Mouse (Mus musculus): ENCODE results near the gene Fam110a. TPM values are rescaled to one million over a fixed set of nuclear protein-coding genes. Genes with fewer than 3 reads are reported as not detected.

The Fam110a gene
- polyA plus RNA-seq, 1 experiment from 2014 or later: 34.0 TPM

GRCm38 (mm10) chr2:151968451-151968850, 11.6 kb downstream of the Fam110a start:
- H3K4me2 ChIP-seq (ENCODE audit: low read depth, low read length): no peak overlapping the region
- H3K4me3 ChIP-seq (ENCODE audit: low read length): no peak overlapping the region
- no peak for ATAC-seq (ENCODE audit: low read depth)
- 76% methylated on average over 8 of the region's 8 CpGs for WGBS
- H3K9me3 ChIP-seq (ENCODE audit: control insufficient read depth, low read length): no peaks in the 10 kb centered on the region
- no peak overlapping the region for H3K9ac ChIP-seq (ENCODE audit: low read length)
- no peaks in the 10 kb centered on the region for H3K27me3 ChIP-seq (ENCODE audit: control insufficient read depth, insufficient read depth, low read depth, low read length)
- H3K27ac ChIP-seq (ENCODE audit: low read length): no peak overlapping the region
- peaks cover 15% of the 10 kb centered on the region for H3K36me3 ChIP-seq (ENCODE audit: control insufficient read depth, insufficient read depth, low read length)
- peaks cover 25% of the 10 kb centered on the region for H3K4me1 ChIP-seq (replicated peaks; ENCODE audit: control insufficient read depth, insufficient read depth, low read length)

DNA sequence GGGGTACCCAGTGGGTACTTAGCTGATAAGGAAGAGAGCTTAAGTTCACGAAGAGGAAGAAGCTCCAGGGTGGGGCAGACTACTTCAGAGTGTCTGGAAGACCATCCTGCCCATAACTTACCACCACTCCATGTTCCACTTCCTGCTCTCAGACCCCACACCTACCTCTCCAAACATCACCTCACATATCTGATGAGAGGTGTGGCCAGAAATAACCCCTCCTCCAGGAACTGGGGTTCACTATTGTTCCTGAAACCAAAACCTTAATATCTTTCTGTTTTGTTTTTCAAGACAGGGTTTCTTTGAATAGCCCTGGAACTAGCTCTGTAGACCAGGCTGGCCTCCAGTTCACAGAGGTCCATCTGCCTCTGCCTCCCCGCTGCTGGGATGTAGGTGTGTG, 12.2 kb downstream of the Fam110a start:
- Histone ChIP-seq H3K27me3 (ENCODE audit: control insufficient read depth, insufficient read depth, low read depth, low read length) (no peaks in the 10 kb centered on the region), H3K9ac (ENCODE audit: low read length) (no peak overlapping the region), H3K4me2 (ENCODE audit: low read depth, low read length) (no peak overlapping the region), H3K36me3 (ENCODE audit: control insufficient read depth, insufficient read depth, low read length) (peaks cover 15% of the 10 kb centered on the region), H3K27ac (ENCODE audit: low read length) (no peak overlapping the region), H3K4me3 (ENCODE audit: low read length) (no peak overlapping the region), H3K9me3 (ENCODE audit: control insufficient read depth, low read length) (no peaks in the 10 kb centered on the region), H3K4me1 (replicated peaks; ENCODE audit: control insufficient read depth, insufficient read depth, low read length) (peaks cover 26% of the 10 kb centered on the region)
- WGBS: 69% methylated on average over 2 of the region's 2 CpGs
- no peak for ATAC-seq (ENCODE audit: low read depth)

GRCm38 (mm10) chr2:151967176-151967750, 12.8 kb downstream of the Fam110a start:
- peaks cover 30% of the 10 kb centered on the region for H3K4me1 ChIP-seq (replicated peaks; ENCODE audit: control insufficient read depth, insufficient read depth, low read length)
- H3K27me3 ChIP-seq (ENCODE audit: control insufficient read depth, insufficient read depth, low read depth, low read length): no peaks in the 10 kb centered on the region
- no peak overlapping the region for H3K9ac ChIP-seq (ENCODE audit: low read length)
- no peak overlapping the region for H3K27ac ChIP-seq (ENCODE audit: low read length)
- H3K4me3 ChIP-seq (ENCODE audit: low read length): no peak overlapping the region
- no peak for ATAC-seq (ENCODE audit: low read depth)
- no peak overlapping the region for H3K4me2 ChIP-seq (ENCODE audit: low read depth, low read length)
- peaks cover 15% of the 10 kb centered on the region for H3K36me3 ChIP-seq (ENCODE audit: control insufficient read depth, insufficient read depth, low read length)
- 48% methylated on average over 9 of the region's 9 CpGs for WGBS
- no peaks in the 10 kb centered on the region for H3K9me3 ChIP-seq (ENCODE audit: control insufficient read depth, low read length)

DNA sequence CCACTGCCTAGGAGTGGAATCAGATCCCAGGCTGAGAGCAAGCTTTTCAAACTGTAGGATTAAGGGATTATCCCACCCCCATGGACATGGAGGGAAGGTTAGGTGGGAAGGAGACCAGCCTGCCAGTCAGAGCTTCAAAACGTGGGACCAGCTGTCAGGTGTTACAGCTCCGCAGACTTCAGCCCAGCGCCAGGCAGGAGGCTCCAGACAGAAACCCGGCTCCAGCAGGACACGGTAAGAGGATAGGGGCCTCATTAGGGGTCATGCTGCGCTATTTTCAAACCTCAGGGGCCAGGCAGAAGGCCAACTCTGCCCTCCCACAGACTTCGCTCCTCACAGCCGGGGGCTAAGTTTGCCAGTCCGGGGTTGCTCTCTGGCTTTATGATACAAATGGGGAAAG, 16.0 kb downstream of the Fam110a start:
- no peak for ATAC-seq (ENCODE audit: low read depth)
- no peaks in the 10 kb centered on the region for H3K9me3 ChIP-seq (ENCODE audit: control insufficient read depth, low read length)
- no peak overlapping the region for H3K27ac ChIP-seq (ENCODE audit: low read length)
- peaks cover 14% of the 10 kb centered on the region for H3K4me1 ChIP-seq (replicated peaks; ENCODE audit: control insufficient read depth, insufficient read depth, low read length)
- WGBS: 17% methylated on average over 9 of the region's 9 CpGs
- no peak overlapping the region for H3K4me3 ChIP-seq (ENCODE audit: low read length)
- H3K36me3 ChIP-seq (ENCODE audit: control insufficient read depth, insufficient read depth, low read length): peaks cover 6% of the 10 kb centered on the region
- no peak overlapping the region for H3K4me2 ChIP-seq (ENCODE audit: low read depth, low read length)
- H3K27me3 ChIP-seq (ENCODE audit: control insufficient read depth, insufficient read depth, low read depth, low read length): no peaks in the 10 kb centered on the region
- H3K9ac ChIP-seq (ENCODE audit: low read length): no peak overlapping the region

- Histone ChIP-seq H3K27ac (ENCODE audit: low read length) (no peak overlapping the region), H3K4me3 (ENCODE audit: low read length) (no peak overlapping the region), H3K9ac (ENCODE audit: low read length) (no peak overlapping the region), H3K4me1 (replicated peaks; ENCODE audit: control insufficient read depth, insufficient read depth, low read length) (peaks cover 14% of the 10 kb centered on the region), H3K4me2 (ENCODE audit: low read depth, low read length) (no peak overlapping the region), H3K36me3 (ENCODE audit: control insufficient read depth, insufficient read depth, low read length) (no peaks in the 10 kb centered on the region), H3K9me3 (ENCODE audit: control insufficient read depth, low read length) (no peaks in the 10 kb centered on the region), H3K27me3 (ENCODE audit: control insufficient read depth, insufficient read depth, low read depth, low read length) (no peaks in the 10 kb centered on the region)
- no peak for ATAC-seq (ENCODE audit: low read depth)
- WGBS: 79% methylated on average over 5 of the region's 5 CpGs
Measured at GRCm38 (mm10) chr2:151963319-151963718, 16.7 kb downstream of the Fam110a start.

GRCm38 (mm10) chr2:151962474-151962873, 17.5 kb downstream of the Fam110a start:
- Histone ChIP-seq H3K36me3 (ENCODE audit: control insufficient read depth, insufficient read depth, low read length) (no peaks in the 10 kb centered on the region), H3K4me3 (ENCODE audit: low read length) (no peak overlapping the region), H3K9ac (ENCODE audit: low read length) (no peak overlapping the region), H3K4me2 (ENCODE audit: low read depth, low read length) (no peak overlapping the region), H3K4me1 (replicated peaks; ENCODE audit: control insufficient read depth, insufficient read depth, low read length) (peaks cover 14% of the 10 kb centered on the region), H3K9me3 (ENCODE audit: control insufficient read depth, low read length) (no peaks in the 10 kb centered on the region), H3K27me3 (ENCODE audit: control insufficient read depth, insufficient read depth, low read depth, low read length) (no peaks in the 10 kb centered on the region), H3K27ac (ENCODE audit: low read length) (no peak overlapping the region)
- ATAC-seq (ENCODE audit: low read depth): peak; percentile 78
- 15% methylated on average over 10 of the region's 10 CpGs for WGBS

DNA sequence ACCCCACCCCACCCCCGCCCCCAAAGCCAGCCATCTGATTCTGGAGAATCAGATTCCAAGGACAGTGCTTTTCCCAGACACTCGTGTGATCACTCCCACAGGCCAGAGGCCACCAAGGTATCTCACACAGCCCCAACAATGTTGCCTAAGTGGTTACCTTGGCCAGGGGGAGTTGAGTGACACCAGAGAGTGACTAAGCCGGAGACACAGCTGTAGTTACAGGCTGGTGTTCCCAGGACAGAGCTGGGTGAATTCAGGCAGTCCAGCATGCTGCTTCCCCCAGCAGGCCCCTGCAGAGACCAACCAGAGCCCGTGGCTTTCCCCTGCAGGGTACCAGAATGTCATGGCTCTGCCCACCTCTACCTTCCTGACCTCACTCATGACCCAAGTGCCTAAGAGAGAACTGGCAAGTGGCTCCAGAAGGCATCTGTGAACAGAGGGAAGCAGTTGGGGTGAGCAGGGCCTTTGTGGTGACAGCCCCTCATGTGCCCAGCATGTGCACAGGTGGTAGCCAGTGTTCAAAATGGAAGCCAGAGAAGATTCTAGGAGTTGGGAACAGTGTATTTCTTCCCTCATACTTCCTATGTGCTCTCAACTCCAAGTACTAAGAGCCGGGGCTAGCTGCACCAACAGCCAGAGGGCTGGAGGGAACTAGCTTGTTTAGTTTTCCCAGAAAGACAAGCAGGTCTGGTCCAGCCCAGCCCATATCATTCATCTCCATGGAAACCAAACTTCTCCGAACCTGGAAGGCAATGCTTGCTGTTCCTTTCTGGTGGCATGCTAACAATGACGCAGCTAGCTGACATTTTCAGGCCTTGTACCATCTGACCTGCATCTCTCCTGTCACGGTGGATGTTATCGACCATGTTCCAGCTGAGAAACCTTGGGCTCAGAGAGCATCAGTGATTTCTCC, 18.5 kb downstream of the Fam110a start:
- peaks cover 14% of the 10 kb centered on the region for H3K4me1 ChIP-seq (replicated peaks; ENCODE audit: control insufficient read depth, insufficient read depth, low read length)

GRCm38 (mm10) chr2:151959274-151959673, 20.7 kb downstream of the Fam110a start:
- H3K27me3 ChIP-seq (ENCODE audit: control insufficient read depth, insufficient read depth, low read depth, low read length): no peaks in the 10 kb centered on the region
- ATAC-seq (ENCODE audit: low read depth): no peak

More for the DNA sequence above, 18.5 kb downstream of the Fam110a start:
- 42% methylated on average over 9 of the region's 9 CpGs for WGBS
- Histone ChIP-seq H3K4me2 (ENCODE audit: low read depth, low read length) (no peak overlapping the region), H3K27me3 (ENCODE audit: control insufficient read depth, insufficient read depth, low read depth, low read length) (no peaks in the 10 kb centered on the region), H3K27ac (ENCODE audit: low read length) (no peak overlapping the region), H3K9me3 (ENCODE audit: control insufficient read depth, low read length) (no peaks in the 10 kb centered on the region), H3K36me3 (ENCODE audit: control insufficient read depth, insufficient read depth, low read length) (no peaks in the 10 kb centered on the region), H3K9ac (ENCODE audit: low read length) (no peak overlapping the region), H3K4me3 (ENCODE audit: low read length) (no peak overlapping the region)
- no peak for ATAC-seq (ENCODE audit: low read depth)

DNA sequence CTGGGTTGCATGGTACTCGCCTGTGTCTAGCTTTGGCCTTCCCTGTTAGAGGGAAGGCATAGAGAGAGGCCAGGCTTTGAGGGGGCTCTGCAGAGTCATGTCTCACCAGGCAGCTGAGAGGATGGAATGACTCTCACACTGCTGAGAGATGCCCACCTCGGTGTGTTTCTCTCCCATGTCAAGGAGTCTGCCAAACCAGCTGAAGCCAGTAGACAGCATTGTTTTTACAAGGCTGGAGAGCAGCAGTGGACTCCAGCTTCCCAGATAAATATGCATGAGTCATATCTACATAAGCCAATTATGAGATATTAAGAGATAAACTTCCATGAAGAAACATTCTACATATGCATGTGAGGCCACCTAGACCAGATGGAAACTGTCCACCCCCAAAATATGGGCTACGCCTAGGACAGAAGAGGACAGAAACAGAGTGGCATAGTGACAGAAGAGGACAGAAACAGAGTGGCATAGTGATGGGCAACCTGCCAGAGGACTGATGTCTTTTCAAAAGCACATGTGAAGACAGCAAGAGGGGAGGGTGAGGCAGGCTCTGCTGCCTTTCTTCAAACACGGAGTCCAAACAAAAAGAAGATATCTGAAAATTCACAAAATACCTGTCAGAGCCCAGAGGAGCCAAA, 23.4 kb downstream of the Fam110a start:
- Histone ChIP-seq H3K4me1 (replicated peaks; ENCODE audit: control insufficient read depth, insufficient read depth, low read length) (peaks cover 5% of the 10 kb centered on the region; the same call in 1 of the 2 replicates), H3K4me2 (ENCODE audit: low read depth, low read length) (no peak overlapping the region), H3K36me3 (ENCODE audit: control insufficient read depth, insufficient read depth, low read length) (no peaks in the 10 kb centered on the region), H3K27ac (ENCODE audit: low read length) (no peak overlapping the region), H3K9me3 (ENCODE audit: control insufficient read depth, low read length) (no peaks in the 10 kb centered on the region), H3K4me3 (ENCODE audit: low read length) (no peak overlapping the region), H3K9ac (ENCODE audit: low read length) (no peak overlapping the region), H3K27me3 (ENCODE audit: control insufficient read depth, insufficient read depth, low read depth, low read length) (no peaks in the 10 kb centered on the region)
- ATAC-seq (ENCODE audit: low read depth): no peak
- WGBS: 67% methylated on average over 4 of the region's 4 CpGs

More at GRCm38 (mm10) chr2:151959274-151959673, 20.7 kb downstream of the Fam110a start:
- Histone ChIP-seq H3K9ac (ENCODE audit: low read length) (no peak overlapping the region), H3K9me3 (ENCODE audit: control insufficient read depth, low read length) (no peaks in the 10 kb centered on the region), H3K36me3 (ENCODE audit: control insufficient read depth, insufficient read depth, low read length) (no peaks in the 10 kb centered on the region), H3K4me3 (ENCODE audit: low read length) (no peak overlapping the region), H3K27ac (ENCODE audit: low read length) (no peak overlapping the region), H3K4me2 (ENCODE audit: low read depth, low read length) (no peak overlapping the region), H3K4me1 (replicated peaks; ENCODE audit: control insufficient read depth, insufficient read depth, low read length) (peaks cover 14% of the 10 kb centered on the region)
- WGBS: 14% methylated on average over 5 of the region's 5 CpGs
